Mouse (Mus musculus) midbrain, embryonic 16.5 days (tissue): Measurements from ENCODE around the gene Wipf3. TPM values are rescaled to one million over a fixed set of nuclear protein-coding genes. Genes with fewer than 3 reads are reported as not detected.

Source experiments
- ATAC-seq: fragments of 200-750 bp; cut with Nextera tagmentation; 2 replicates; pipeline ENCODE4 v1.8.0; 2017; ENCODE audit warnings: moderate TSS enrichment
- H3K27ac ChIP-seq: fragments of 300-500 bp; sonication (generic); 2 replicates; pipeline ENCODE4 v1.5.1; 2014; ENCODE audit warnings: mild to moderate bottlenecking, low read length, mixed read lengths
- H3K27me3 ChIP-seq: fragments of 300-500 bp; sonication (generic); 2 replicates; pipeline ENCODE4 v1.6.1; 2014; ENCODE audit warnings: low read depth, low read length, mixed read lengths; ENCODE audit not compliant: control insufficient read depth, insufficient read depth
- H3K36me3 ChIP-seq: fragments of 300-500 bp; sonication (generic); 2 replicates; pipeline ENCODE4 v1.6.1; 2014; ENCODE audit warnings: mild to moderate bottlenecking, low read length, moderate library complexity, mixed read lengths; ENCODE audit not compliant: control insufficient read depth, insufficient read depth
- H3K4me1 ChIP-seq: fragments of 300-500 bp; sonication (generic); 2 replicates; pipeline ENCODE4 v1.6.1; 2014; ENCODE audit warnings: mild to moderate bottlenecking, low read length, mixed read lengths; ENCODE audit not compliant: control insufficient read depth, insufficient read depth
- H3K4me2 ChIP-seq: fragments of 300-500 bp; sonication (generic); 2 replicates; pipeline ENCODE4 v1.6.1; 2014; ENCODE audit warnings: mild to moderate bottlenecking, low read length, mixed read lengths
- H3K4me3 ChIP-seq: fragments of 300-500 bp; sonication (generic); 2 replicates; pipeline ENCODE4 v1.5.1; 2014; ENCODE audit warnings: low read depth, mild to moderate bottlenecking, low read length, moderate library complexity, mixed read lengths
- H3K9ac ChIP-seq: fragments of 300-500 bp; sonication (generic); 2 replicates; pipeline ENCODE4 v1.6.1; 2014; ENCODE audit warnings: low read depth, low read length, mixed read lengths
- H3K9me3 ChIP-seq: fragments of 300-500 bp; sonication (generic); replicated peaks from 2 replicates; pipeline ENCODE4 v1.6.1; 2014; ENCODE audit warnings: mild to moderate bottlenecking, low read length, mixed read lengths; ENCODE audit not compliant: control insufficient read depth, poor library complexity, severe bottlenecking
- WGBS: fragments of 180-500 bp; shearing (Covaris S2); extraction: QIAGEN DNeasy Blood & Tissue Kit; methylation state at CpG from one replicate; pipeline ENCODE4 v1.1.7; 2014; 5-methylcytosine and 5-hydroxymethylcytosine counted together
- polyA plus RNA-seq: library from polyadenylated mRNA; unstranded; fragments of >200 nt; fragmentation: Nextera tagmentation; extraction: Ambion mirVana; gene quantifications from 2 replicates; pipeline ENCODE4 v1.2.1, GENCODE M21; 2015

Wipf3 gene
- polyA plus RNA-seq, 1 experiment from 2014 or later, result 3.6 TPM

DNA sequence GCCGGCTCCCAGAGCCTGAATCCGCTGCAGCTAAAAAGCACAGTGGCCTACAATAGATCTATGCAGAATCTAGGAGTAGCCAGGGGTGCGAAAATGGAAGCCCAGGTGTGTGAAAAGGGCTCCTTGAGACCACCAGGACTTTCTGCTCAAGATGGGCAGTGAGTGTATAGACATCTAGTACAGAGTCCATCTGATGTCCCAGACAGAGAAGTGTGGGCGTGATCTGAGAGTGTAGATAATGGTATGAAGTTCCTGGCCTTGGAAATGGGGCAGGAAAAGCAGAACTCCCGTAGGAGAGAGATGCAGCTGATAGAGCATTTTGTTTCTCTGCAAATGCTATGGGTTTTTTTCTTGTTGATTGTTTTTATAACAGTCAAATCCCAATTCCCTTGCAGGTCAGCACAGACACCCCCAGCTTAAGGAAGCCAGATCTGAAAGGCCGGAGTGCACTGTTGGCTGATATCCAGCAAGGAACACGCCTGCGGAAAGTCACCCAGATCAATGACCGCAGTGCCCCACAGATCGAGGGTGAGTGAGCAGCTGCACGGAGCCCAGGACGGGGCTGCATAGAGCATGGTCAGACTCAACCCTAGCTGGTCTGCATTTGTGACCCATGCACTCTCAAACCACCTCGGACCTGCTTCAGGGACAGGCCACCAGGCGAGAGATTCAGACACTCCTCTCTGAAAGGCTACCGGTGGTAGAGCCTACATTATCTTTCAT lies 52.1 kb downstream of the Wipf3 start:
- no peaks in the 10 kb centered on the region for H3K9me3 ChIP-seq
- no peak for ATAC-seq
- H3K9ac ChIP-seq, result no peak overlapping the region
- no peak overlapping the region for H3K4me3 ChIP-seq
- no peaks in the 10 kb centered on the region for H3K27me3 ChIP-seq
- no peaks in the 10 kb centered on the region for H3K36me3 ChIP-seq
- 83% methylated on average over 15 of the region's 15 CpGs for WGBS
- H3K4me2 ChIP-seq, result no peak overlapping the region
- no peak overlapping the region for H3K27ac ChIP-seq
- peaks cover 24% of the 10 kb centered on the region for H3K4me1 ChIP-seq

DNA sequence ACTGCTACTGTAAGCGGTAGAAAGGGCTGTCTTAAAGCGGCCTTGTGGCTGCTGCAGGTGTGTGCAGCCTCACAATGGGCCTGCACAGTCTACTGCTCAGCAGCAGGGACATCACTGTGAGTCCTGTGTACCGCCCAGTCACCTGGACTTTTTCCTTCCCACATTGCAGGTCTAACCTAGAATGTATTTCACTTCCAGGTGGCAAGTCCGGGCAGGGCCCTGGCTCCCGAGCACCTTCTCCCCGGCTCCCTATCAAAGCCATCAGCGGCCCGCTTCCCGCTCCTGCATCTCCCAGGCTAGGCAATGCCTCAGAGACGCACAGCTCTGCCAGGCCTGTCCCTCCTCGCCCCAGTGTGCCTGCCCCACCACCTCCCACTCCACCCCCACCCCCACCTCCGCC lies 55.6 kb downstream of the Wipf3 start:
- no peaks in the 10 kb centered on the region for H3K36me3 ChIP-seq
- H3K4me3 ChIP-seq, result peak overlapping the region; percentile 14; the same call in 1 of the 2 replicates
- peak overlapping the region; percentile 20; the same call in 1 of the 2 replicates for H3K9ac ChIP-seq
- H3K27me3 ChIP-seq, result no peaks in the 10 kb centered on the region
- no peak overlapping the region for H3K27ac ChIP-seq
- H3K4me2 ChIP-seq, result peak overlapping the region; percentile 49
- peak; percentile 67 for ATAC-seq
- no peaks in the 10 kb centered on the region for H3K9me3 ChIP-seq
- 19% methylated on average over 11 of the region's 12 CpGs for WGBS
- peaks cover 8% of the 10 kb centered on the region; the same call in 1 of the 2 replicates for H3K4me1 ChIP-seq

DNA sequence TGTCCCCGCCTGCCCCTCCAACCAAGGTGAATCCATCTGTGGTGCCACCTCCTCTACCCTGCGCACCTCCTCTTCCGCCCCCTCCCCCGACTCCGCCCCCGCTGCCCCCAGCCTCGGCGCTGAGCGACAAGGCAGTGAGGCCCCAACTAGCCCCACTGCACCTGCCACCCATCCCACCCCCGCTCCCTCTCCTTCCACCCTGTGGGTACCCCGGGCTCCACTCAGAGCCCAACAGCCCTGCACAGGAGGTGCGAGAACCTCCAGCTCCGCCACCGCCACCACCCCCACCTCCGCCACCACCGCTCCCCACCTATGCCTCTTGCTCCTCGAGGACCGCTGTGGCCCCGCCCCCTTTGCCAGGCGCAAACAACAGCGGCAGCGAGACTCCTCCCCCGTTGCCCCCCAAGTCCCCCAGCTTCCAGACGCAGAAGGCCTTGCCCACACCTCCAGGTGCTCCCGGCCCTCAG lies 56.1 kb downstream of the Wipf3 start:
- H3K9me3 ChIP-seq, result no peaks in the 10 kb centered on the region
- ATAC-seq, result peak; percentile 40; the same call in 1 of the 2 replicates
- peaks cover 8% of the 10 kb centered on the region; the same call in 1 of the 2 replicates for H3K4me1 ChIP-seq
- no peaks in the 10 kb centered on the region for H3K27me3 ChIP-seq
- H3K9ac ChIP-seq, result 0 out of 2 replicates have a peak overlapping the region, but pooled peaks have one; percentile 20
- peak overlapping the region; percentile 49 for H3K4me2 ChIP-seq
- peak overlapping the region; percentile 14; the same call in 1 of the 2 replicates for H3K4me3 ChIP-seq
- H3K36me3 ChIP-seq, result no peaks in the 10 kb centered on the region
- whole genome bisulfite sequencing, result 4% methylated on average over 13 of the region's 25 CpGs
- H3K27ac ChIP-seq, result no peak overlapping the region

DNA sequence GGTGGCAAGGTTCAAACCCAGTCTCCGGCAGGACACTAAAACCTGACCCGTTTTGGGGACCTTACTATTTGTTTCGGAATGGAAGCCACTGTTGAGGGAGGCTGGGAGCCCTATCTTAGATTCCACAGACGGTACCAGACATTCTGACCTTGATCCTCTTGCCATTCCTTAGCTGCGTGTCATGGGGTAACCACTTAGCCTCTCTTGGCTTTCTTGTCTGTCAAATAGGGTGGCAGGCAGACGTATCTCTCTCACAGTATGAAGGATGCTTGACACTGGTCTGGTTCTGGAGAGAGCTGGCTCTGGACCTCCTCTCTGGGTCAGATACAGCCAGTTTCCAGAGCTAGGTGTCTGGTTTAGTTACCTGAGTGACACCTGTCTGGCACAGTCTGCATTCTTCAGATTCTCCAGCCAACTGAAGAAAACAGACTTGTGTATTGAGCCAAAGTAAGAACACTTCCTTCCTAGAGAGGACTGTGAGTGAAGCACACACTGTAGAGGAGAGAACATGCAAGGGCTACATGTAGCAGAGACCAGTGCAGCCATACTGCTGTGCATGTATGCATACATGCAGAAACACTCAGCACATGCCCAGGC lies 56.7 kb downstream of the Wipf3 start:
- 38% methylated on average over 6 of the region's 6 CpGs for WGBS
- H3K4me3 ChIP-seq, result no peak overlapping the region; the same call in 1 of the 2 replicates

DNA sequence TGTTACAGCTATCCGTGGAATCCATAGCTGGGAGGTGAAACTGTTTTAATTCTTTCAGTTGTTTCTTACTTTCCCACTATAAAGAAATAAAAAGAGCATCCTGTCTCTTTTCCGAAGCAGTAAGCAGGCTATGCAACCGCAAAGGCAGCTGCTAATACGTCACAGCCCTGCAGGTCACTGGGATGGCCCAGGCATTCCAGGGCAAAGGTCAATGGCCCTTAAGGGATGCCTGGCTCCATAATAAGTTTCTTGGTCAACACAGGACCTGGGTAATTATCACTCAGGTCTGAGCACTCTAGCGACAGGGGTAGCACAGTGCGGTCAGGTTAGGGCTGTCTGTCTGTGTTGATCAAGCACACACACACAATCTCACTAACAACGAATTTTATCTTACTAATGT lies 61.7 kb downstream of the Wipf3 start:
- no peaks in the 10 kb centered on the region for H3K36me3 ChIP-seq

More for the DNA sequence above, 56.7 kb downstream of the Wipf3 start:
- Histone ChIP-seq H3K9ac (no peak overlapping the region), H3K27me3 (no peaks in the 10 kb centered on the region), H3K4me1 (peaks cover 8% of the 10 kb centered on the region; the same call in 1 of the 2 replicates), H3K27ac (no peak overlapping the region), H3K36me3 (no peaks in the 10 kb centered on the region), H3K9me3 (no peaks in the 10 kb centered on the region), H3K4me2 (peak overlapping the region; percentile 49)
- ATAC-seq, result no peak

DNA sequence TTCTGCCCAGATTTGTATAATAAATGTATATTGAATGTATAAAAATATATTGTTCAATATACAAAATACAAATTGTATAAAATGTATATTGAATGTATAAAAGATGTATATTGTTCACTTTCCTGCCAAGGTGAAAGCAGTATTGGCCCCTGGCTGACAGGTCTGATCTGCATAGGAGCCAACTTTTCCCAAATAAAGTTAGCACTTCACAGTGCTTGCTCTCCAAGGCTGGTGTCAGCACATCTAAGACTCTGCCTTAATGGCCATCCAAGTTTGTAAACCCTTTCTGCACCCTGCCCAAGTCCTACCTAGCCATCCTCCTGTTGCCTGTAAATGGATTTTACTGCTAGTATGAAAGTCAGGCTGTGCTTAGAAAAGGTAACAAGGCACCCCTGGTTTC lies 64.7 kb downstream of the Wipf3 start:
- Histone ChIP-seq H3K27me3 (no peaks in the 10 kb centered on the region), H3K4me3 (no peak overlapping the region), H3K4me1 (no peaks in the 10 kb centered on the region), H3K36me3 (no peaks in the 10 kb centered on the region), H3K9ac (no peak overlapping the region), H3K9me3 (no peaks in the 10 kb centered on the region), H3K4me2 (no peak overlapping the region), H3K27ac (no peak overlapping the region)
- ATAC-seq, result no peak

More for the DNA sequence above, 61.7 kb downstream of the Wipf3 start:
- Histone ChIP-seq H3K9me3 (no peaks in the 10 kb centered on the region), H3K27ac (no peak overlapping the region), H3K4me1 (no peaks in the 10 kb centered on the region), H3K4me3 (no peak overlapping the region), H3K4me2 (no peak overlapping the region), H3K9ac (no peak overlapping the region), H3K27me3 (no peaks in the 10 kb centered on the region)
- 74% methylated on average over 7 of the region's 7 CpGs for WGBS
- ATAC-seq, result no peak

DNA sequence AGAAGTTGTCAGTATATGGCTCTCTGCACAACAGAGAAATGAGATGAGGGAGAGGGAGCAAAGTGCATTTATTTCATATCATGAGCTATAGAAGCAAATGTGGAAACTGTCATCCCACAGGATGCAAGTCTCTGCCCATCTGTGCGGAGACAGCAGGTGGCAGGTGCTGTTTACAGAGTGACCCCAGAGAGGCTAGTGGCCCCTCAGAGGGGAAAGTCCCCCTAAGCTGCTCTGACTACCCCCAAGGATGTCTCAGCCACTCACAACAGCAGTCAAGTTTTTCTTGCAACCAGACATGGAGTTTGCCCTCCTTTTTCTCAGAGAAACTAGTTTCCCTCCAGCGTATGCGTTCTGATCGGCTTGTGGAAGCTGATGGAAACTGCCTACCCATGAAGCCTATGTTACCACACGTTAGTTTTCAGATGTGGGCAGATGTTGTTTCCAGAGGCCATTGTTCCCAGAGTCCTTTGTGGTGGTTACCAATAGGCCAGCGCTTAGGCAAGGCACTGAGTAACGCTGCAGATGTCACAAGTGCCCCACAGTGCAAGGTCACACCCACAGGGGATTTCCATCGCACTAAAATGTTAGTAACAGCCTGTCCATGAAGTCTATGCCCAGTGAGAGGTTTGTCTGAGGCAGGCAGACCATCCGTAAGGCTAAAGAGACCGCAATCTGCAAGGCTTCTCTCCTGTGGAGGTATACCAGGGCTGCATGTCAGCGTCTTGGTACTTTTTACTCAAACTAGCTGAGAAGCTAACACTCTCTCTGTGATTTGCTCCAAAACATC lies 65.4 kb downstream of the Wipf3 start:
- no peak for ATAC-seq
- H3K4me1 ChIP-seq, result no peaks in the 10 kb centered on the region
- no peak overlapping the region for H3K4me2 ChIP-seq
- H3K4me3 ChIP-seq, result no peak overlapping the region
- H3K27me3 ChIP-seq, result no peaks in the 10 kb centered on the region
- H3K27ac ChIP-seq, result no peak overlapping the region
- H3K36me3 ChIP-seq, result no peaks in the 10 kb centered on the region; the same call in 1 of the 2 replicates
- H3K9ac ChIP-seq, result no peak overlapping the region
- 50% methylated on average over 11 of the region's 11 CpGs for WGBS
- H3K9me3 ChIP-seq, result no peaks in the 10 kb centered on the region

DNA sequence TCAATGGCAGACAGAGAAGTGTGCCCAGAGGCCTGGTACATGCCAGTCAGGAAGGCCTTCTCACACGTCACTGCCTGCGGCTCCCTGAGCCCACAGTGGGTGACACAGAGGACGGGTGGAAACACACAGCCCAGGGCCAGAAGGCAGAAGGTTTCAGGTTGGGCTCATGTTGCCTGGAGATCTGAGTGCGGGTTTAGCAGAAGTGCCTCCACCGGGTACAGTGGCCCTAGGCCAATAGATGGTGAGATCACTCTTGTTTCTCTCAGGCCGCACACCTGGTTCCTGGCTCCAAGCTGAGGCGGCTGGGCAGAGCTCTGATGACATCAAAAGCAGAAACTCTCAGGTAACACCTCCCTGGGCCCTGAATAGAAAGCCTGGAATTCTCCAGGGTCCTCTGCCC lies 66.8 kb downstream of the Wipf3 start:
- Histone ChIP-seq H3K4me3 (no peak overlapping the region), H3K9ac (no peak overlapping the region), H3K4me1 (no peaks in the 10 kb centered on the region), H3K27me3 (no peaks in the 10 kb centered on the region), H3K27ac (no peak overlapping the region), H3K4me2 (no peak overlapping the region), H3K36me3 (peaks cover 4% of the 10 kb centered on the region; the same call in 1 of the 2 replicates), H3K9me3 (no peaks in the 10 kb centered on the region)
- WGBS, result 84% methylated on average over 7 of the region's 7 CpGs
- no peak for ATAC-seq
